Mouse (Mus musculus) CD4-positive helper T cell, adult 2 months (primary cell): Measurements from ENCODE around the gene Neu3.

Source experiments
- DNase-seq: peaks from one replicate; pipeline ENCODE4 v3.0.0-alpha.2; 2012; ENCODE audit warnings: low read depth, missing footprints, low spot score

Neu3 gene

DNA sequence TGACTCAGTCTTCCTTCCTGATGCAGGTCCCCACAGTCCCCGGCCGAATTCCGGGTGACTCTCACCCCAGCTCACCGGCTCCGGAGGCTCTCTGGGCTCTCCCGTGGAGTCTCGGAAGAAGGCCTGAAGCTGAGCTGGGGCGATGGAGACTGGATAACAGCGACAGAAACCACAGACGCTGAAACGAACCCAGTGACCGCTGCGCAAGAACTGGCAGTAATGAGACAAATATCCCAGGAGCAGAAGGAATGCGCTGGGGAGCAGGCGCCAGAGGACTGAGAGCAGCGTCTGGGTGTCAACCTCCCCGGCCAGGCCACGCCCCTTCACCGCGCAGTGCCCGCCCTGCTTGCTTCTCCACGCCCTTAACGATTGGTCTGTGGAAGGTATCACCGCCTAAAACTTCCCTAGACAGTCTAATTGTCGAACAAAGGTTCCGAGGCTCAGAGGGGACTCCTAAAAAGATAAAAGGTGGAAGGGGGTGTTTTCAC lies at the start of gene Neu3:
TSS of gene Neu3 (minus strand) at position 335 of the 488 bp plus-strand sequence.
- peak; percentile 88 for DNase-seq

DNA sequence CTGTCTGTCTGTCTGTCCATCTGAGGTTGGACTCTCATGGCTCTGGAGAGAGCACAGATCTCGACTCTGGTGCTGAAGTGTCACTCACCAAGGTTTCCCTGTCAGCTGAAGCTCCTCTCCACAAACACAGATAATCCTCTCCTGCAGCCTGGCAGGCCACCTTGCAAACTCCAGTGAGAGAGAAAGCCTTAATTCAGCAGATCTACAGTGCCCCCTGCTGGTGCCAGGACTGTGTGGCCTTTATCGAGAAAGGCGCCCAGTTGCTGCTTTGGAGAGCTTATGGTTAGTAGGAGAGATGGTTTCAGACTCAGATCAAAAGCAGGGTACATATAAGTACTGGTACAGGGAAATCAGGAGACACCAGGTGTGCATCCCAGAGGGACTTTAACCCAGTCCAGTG lies 48.1 kb upstream of the Neu3 start:
- peak; percentile 80 for DNase-seq

DNA sequence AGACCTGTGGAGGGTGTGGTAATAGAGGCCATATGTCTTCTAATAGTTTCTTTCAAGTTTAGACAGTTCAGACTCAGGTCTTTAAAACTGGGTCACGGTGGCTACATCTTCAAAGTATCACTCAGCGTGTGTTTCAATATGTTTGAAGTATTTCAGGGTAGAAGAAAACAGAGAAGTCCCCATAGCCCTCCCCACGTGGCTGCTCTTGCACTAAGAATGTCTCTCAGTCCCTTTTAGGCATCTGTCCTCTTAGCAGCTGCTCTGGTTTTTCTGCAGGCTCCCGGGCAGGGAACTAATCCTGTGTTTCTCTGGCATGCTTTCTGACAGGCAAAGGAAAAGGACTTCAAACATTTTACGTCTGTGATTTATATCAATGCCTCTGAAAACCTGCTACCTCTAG lies 47.7 kb upstream of the Neu3 start:
- no peak for DNase-seq

DNA sequence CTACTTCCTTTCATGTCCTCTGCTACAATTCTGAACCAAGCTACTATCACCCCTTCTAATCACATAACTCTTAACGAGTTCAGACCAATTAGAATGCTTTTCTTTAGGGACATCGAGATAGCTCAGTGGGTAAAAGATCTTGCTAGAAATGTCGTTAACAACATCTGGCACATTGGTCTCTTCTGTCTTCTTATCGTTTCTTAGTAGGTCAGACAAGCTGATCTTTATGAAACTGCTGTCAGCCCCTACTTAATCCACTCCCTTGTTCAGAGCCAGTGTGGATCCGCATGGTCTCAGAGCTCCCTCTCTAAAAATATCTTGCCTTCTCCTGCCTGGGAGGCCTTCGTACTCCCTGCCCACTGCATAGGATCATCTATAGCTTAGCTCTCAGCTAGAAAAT lies 45.7 kb upstream of the Neu3 start:
- DNase-seq = no peak

DNA sequence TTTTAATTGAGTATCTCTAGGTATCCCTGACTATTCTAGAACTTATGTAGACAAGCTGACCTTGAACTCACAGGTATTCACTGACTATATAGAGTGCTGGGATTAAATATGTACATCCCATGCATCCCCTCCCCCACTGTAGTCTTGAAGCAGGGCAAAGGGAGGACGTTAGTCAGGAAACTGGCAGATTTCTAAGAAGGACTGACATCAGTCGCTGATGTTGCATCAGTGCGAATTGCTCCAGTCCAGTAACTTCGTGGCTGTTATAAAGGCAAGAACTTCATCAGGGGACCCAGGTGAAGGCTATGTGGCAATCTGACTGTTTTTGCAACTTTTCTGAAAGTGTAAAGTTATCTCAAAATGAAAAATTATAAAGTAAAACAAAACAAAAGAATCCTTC lies 41.1 kb upstream of the Neu3 start:
- no peak for DNase-seq

DNA sequence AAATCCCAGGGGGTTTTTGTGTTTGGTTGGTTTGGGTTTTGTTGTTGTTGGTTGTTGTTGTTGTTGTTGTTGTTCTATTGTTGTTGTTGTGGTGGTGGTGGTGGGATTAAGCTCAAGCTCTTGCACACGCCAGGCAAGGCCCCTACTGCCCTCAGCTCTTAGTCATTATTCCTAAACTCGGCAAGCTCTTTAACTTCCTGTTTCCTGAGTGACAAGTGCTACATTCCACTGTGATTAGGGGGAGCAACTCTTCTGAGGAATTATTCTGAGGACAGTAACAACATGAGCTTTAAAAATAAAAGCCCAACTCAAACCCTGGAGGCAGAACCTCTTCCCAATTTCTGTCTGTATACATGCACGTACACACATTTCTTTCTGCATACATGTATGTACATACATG lies 37.0 kb upstream of the Neu3 start:
- DNase-seq = no peak

DNA sequence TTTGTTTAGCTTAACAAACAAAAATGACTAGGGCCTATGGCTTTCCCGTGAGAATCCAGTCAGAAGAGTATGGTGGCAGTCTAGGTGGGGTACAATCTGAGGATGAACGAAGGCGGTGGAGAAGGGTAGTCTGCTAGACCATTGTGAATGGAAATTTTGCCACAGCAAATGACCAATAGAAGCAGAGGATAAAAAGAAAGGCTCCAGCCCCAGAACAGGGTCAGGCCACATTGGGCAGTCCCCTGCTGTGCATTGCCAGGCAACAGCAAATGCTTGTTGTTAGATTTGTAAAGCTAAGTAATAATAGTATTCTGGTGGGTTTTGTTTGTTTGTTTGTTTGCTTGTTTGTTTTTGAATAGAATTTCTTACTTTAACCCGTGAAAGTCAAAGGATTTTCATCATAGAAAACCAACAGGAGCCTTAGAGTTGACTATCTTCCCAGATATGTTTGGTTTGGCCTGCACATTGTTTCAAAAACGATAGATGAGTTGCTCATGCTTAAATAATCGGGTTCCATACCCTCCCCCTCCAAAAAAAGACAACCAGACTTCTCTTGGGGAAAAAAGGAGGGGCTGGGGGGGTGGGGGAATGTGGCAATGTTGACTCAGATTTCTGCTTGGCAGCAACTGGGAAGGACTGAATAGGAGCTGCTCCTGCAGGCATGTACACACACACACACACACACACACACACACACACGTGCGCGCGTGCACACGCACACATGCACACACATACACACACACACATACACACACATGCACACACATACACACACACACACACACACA lies 36.2 kb upstream of the Neu3 start:
- DNase-seq = no peak

DNA sequence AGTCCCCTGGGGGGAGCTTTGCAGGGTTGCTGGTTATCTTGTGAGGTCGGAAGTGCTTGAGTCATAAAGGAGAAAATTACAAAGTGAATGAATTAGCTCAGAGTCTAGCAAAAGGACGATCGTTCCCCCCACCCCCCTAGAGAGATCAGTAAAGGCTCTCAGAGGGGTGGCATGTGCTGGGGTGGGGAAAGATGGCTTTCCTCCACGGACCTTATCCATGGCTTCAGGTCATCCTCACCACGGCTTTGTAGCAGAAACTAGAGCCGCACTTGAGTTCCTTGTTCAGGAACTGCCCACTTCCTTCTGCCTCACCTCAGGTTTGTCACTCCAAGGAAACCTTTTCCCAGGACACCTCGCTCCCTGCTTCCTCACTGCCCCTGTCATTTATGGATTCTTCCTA lies 35.1 kb upstream of the Neu3 start, which contains the start of gene Spcs2:
TSS of gene Spcs2 (minus strand) at position 101 of the 400 bp plus-strand sequence.
- DNase-seq = no peak

DNA sequence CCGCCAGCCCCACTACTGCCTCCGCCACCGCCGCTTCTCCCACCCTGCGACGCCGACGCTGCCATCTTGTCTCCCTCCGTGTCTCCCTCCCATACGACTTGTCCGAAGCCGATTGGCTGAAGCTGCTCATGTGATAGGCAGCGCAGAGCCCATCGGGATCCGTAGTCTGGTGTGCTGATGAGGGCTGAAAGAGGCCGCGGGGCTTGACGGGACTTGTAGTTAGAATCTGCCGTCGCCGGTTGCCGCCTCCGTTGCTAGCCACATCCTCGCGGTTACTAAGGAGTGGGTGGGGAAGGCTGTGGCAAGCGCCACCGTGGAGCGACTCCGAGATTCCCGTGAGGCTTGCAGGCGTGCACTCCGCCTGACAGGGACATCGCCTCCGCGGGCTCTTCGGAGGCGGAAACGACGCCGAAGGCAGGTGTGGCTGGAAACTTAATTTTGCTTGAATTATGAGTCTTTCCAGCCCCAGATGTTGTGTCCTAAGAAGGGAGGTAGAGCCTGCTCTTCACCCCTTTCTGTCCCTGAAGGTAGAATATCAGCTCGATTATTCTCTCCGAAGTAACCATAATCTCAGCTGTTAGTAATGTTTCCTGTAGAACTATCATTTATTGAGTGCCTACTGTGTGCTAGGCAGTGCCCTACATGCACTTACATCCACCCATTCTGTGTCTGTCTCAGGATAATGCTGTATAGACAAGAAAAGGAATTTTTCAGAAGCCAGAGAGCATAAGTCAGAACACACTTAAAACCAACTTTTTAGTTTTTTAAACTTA lies 30.8 kb upstream of the Neu3 start, which contains the start of gene Xrra1:
TSS of gene Xrra1 (plus strand) at position 304 of the 773 bp plus-strand sequence.
- DNase-seq = peak; percentile 98

DNA sequence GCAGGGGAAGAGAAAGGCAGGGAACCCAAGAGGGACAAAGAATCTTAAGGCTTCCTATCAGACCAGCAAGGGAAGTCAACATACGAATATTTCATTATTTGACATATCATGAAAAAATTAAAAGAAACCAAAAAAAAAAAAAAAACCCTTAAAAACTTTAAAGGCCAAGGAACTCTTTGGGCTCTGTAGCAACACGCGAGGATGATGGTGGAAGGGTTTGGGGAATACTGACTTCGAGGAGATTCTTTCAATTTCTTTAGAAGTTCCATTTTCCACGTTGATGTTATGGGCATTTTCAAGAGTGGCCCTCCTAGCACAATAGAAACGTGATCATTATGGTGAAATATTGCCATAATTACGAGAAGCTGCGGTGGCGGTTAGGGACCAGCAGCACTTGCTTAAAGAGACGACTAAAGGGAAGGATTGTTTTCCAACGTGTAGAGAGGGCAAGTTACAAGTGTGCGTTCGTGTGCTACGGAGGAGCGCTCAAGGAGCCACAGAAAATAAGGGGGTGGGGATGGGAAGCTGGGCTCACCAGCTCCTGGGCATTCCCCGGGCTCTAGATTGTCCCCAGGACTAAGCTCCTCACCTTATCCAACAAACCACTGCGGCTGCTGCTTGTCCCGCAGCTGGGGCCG lies 30.1 kb upstream of the Neu3 start:
- DNase-seq = no peak

DNA sequence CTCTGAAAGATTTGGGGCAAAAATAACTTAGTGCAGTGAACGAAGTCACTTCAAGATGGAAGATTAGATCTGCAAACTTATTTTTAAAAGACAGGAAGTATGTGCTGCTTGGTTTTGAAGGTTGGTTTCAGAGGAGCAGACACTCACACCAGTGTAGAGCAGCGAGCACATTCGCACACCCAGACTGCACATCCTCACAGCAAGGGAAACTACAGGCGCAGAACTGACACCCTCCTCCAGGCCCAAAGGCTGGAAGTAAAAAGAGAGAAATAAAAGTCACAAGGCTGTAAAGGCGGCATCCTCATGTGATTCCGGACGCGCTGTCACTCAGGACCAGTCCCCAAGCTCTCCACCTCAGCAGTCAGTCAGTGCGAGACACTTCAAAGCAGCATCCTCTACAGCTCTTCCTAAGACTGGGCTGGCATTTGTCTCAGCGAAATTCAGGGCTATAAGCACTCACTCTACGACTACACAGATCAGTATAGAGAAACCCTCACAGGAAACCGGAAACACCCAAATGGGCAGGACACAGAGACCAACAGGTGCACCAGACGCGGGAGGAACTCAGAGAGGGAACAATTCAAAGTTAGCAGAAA lies 28.1 kb upstream of the Neu3 start:
- DNase-seq = peak; percentile 68

DNA sequence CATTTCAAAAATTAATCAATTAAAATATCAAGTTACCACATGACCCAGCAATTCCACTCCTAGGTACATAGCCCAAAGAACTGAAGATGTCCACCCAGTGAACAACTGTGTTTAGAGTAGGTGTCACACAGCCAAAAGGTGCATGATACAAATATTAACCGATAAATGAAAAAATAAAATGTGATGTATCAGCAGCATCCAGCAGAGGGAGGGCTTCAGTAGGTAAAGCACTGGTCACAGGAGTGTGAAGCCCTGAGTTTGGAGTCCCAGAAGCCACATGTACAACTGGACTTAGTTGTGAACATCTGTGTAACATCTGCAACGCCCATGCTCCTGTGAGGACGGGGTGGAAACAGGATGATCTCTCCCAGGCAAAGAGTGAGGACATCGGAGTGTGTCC lies 26.1 kb upstream of the Neu3 start:
- DNase-seq = no peak

DNA sequence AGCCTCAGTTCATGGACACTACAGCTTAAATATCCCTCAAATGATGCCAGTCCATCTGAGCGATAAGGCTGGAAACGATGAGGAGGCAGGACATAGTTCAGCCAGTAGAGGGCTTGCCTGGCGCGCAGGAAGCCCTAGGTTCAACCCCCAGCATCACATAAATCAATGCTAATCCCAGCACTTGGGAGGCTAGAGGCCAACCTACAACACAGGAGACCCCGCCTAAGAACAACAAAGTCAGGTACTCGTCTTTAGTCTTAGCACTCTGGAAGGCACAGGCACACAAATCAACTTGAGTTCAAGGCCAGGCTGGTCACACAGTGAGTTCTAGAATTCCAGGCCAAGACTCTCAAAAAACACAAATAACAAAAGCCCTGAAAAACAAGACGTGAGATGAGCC lies 25.1 kb upstream of the Neu3 start:
- no peak for DNase-seq

DNA sequence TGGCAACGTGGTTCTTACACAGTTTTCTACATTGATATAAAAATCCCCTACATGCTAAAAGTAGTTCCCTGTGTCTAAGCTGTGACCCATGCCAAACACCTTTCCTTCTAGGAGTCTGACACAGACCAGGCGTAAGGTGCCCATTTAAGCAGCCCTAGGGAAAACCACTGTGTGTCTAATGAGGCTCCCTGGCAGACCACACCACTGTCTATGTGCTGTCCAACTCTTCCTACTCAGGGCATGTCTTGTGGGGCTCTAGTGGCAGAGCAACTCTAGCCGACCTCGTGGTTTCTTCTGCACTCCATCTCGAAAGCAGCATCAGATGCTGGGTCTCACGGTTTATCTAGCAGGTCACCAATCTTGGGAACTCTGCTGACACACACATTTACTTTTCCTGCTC lies 23.4 kb upstream of the Neu3 start:
- DNase-seq = no peak

DNA sequence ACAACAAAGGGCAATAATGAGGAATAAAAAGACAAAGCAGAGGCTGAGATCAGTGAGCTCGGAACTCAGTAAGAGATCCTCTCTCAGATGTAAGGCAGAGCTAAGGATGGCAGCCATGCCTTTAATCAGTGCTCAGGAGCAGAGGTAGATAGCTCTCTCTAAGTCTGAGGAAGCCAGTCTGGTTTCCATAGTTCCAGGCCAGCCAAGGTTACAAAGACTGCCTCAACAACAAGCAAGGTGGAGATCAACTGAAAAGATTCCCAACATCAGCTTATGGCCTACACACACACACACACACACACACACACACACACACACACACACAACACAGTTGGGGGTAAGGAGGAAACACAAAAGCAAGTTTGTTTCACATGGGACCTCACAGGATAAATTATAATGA lies 22.9 kb upstream of the Neu3 start:
- DNase-seq = no peak

DNA sequence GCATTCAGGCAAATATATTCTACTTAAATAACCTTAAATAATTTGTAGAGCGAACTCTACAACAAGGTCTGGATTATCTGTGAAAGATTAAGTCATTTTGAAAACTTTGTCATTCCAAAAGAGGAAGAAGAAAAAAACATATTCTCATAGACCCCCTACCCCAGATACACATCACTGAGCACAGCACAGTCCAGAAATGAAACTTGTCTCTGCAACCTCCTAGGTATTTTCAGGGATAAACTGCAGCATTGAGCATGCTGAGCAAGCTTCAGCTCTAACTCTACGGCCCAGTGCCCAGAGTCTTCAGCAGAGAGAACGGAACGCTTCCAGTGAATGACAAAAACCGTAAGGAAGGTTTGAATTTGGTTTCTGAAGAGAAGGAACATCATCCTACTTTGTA lies 22.3 kb upstream of the Neu3 start:
- no peak for DNase-seq

DNA sequence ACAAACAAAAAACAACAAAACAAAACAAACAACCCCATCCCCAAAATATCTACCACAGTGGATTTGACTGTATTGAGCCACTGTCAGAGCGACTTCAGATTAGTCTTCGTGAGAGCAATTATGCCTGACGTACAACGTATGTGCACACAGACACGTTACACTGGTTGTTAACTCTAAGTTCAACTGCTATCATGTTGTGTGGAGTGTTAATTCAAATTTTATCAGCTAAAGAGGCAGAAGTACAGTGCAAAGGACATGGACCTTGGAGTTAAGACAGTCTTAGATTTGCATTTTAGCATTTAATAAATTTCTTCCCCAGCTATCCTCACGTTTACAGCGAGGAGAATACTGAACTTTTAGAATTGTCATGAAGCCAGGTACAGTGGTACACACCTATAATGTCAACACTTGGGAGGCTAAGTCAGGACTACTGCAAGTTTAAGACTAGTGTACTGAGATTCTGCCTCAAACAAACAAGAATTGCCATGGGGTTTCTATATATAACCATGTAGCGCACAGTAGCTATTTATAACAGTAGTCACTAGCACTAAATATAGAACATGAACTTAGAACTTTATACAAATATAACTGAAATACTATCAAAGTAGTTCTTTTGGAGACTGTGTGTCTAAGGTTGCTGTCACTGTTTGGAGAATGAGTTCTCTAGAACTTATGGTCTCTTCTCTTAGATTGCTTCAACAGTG lies 17.5 kb upstream of the Neu3 start:
- DNase-seq = no peak

DNA sequence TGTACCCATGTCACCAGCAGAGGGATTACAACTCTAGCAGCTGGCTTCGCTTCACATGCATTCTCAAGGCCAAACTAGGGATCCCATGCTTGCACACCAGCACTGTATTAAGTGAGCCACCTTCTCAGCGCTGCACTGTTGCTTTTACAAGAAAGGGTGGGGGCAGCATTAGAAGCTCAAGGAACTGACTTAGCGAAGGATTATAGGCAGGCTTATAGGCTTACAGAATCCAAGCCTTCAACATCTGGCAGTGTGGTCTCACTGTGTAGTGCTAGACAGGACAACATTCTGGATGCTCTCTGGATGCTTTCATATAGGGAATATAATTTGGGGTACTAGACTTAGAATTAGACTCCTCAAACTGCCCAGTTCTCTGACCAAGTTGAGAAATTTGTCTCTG lies 10.0 kb upstream of the Neu3 start:
- no peak for DNase-seq

DNA sequence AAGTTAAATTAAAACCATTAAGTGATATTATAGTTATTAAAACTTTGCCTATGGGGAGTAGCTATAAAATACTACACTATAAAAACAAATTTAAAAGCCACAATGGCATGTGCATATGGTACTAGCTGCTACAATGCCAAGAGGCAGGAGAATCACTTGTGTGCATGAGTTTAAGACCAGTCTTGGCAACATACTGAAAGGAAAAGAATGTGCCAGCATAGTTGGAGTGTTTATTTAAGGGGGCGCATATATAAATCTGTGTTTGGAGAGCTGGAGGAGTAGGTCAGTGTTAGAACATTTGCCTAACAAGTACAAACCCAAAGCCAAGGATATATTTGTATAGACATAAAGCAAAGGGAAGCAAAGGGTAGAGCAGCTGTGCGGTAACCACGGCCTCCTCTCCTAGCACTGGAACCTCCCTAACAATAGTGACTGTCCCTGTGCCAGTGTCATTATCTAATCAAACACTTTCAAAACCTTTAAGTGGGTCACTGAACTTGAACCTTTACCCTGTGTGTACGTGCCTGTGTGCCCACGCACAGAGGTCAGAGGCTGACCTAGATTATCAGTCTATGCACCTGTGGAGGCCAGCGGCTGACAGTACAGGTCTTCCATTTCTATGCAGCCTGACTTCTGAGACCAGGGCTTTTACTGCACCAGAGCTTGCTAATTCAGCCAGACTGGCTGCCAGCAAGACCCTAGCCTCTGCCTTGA lies 9.3 kb upstream of the Neu3 start:
- DNase-seq = no peak

DNA sequence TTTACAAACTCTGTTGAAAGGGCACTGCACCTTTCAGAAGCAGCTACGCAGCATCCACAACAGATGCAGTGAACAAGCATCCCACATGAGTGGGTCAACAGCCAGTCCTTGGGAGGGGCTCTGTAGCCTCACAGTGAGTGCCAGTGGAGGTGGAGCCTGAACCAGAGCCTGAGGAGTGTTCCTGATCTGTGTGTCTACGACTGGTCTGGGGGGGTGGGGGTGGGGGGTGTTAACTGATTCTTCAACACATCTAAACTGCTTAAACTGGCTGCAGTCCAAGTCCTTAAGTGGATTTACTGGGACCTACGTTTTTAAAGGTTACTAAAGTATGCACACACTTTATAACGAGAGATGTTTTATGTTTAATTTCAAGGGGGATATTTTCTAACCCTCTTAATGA lies 8.6 kb upstream of the Neu3 start:
- DNase-seq = no peak
